Mouse (Mus musculus) forebrain, embryonic 15.5 days (tissue): Measurements from ENCODE around the gene Taf4. TPM values are rescaled to one million over a fixed set of nuclear protein-coding genes. Genes with fewer than 3 reads are reported as not detected.

ENCODE experiments used
- ATAC-seq: fragments of 200-750 bp; cut with Nextera tagmentation; replicated peaks from 2 replicates; pipeline ENCODE4 v1.8.0; 2017; ENCODE audit warnings: mild to moderate bottlenecking, moderate TSS enrichment, moderate library complexity
- H3K27ac ChIP-seq: fragments of 300-500 bp; sonication (generic); replicated peaks from 2 replicates; pipeline ENCODE4 v1.5.1; 2015; ENCODE audit warnings: mild to moderate bottlenecking, inconsistent platforms
- H3K27me3 ChIP-seq: fragments of 300-500 bp; sonication (generic); 2 replicates; pipeline ENCODE4 v1.6.1; 2015; ENCODE audit warnings: inconsistent platforms
- H3K36me3 ChIP-seq: fragments of 300-500 bp; sonication (generic); 2 replicates; pipeline ENCODE4 v1.6.1; 2015; ENCODE audit warnings: mild to moderate bottlenecking, inconsistent platforms
- H3K4me1 ChIP-seq: fragments of 300-500 bp; sonication (generic); 2 replicates; pipeline ENCODE4 v1.6.1; 2015; ENCODE audit warnings: inconsistent platforms
- H3K4me2 ChIP-seq: fragments of 300-500 bp; sonication (generic); replicated peaks from 2 replicates; pipeline ENCODE4 v1.6.1; 2015; ENCODE audit warnings: mild to moderate bottlenecking, inconsistent platforms
- H3K4me3 ChIP-seq: fragments of 300-500 bp; sonication (generic); 2 replicates; pipeline ENCODE4 v1.5.1; 2015; ENCODE audit warnings: mild to moderate bottlenecking, inconsistent platforms
- H3K9ac ChIP-seq: fragments of 300-500 bp; sonication (generic); replicated peaks from 2 replicates; pipeline ENCODE4 v1.6.1; 2015; ENCODE audit warnings: mild to moderate bottlenecking, inconsistent platforms
- H3K9me3 ChIP-seq: fragments of 300-500 bp; sonication (generic); 2 replicates; pipeline ENCODE4 v1.6.1; 2016; ENCODE audit warnings: inconsistent platforms
- WGBS: fragments of 180-500 bp; shearing (Covaris S2); methylation state at CpG from one replicate; pipeline ENCODE4 v1.1.7; 2015; ENCODE audit warnings: mixed read lengths; 5-methylcytosine and 5-hydroxymethylcytosine counted together
- polyA plus RNA-seq: library from polyadenylated mRNA; unstranded; fragments of >200 nt; fragmentation: Nextera tagmentation; extraction: Ambion mirVana; gene quantifications from 2 replicates; pipeline ENCODE4 v1.2.1, GENCODE M21; 2015

The Taf4 gene
- polyA plus RNA-seq: 4.4 and 5.3 TPM in 2 replicates

DNA sequence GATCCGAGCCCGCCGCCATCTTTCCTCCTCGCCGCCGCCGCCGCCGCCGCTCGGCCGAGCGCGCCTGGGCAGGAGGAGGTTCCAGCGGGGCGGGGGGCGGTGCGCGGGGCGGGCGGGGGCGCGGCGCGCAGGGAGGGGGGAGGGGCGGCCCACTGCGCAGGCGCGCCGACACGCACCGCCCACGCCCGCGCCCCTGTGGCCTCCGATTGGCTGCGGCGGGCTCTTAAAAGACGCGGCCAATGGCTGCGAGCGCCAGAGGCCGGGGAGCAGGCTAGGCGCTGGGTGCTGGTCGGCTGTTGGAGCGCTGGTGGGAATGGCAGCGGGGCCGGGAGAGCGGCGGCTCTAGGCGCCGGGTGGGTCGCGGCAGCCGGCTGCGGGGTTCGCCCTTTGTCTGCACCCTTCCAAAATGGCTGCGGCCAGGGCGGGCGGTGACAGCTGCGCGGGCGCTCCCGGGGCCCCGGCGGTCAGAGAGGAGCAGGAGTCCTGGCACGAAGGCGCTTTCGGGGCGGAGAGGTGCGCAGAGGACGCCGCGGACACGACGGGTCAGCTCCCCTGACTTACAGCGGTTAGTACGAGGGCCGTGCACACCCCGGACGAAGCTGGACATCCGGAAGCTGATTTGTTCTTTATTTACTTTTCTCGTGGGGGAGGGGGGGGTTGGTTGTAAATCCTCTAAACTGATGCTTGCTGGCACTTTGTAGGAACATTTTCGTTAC is at the start of gene Taf4:
Gene Taf4, minus strand, starts transcription at position 19 of the 716 bp plus-strand sequence.
- Histone ChIP-seq H3K4me1 (peaks cover 48% of the 10 kb centered on the region), H3K9ac (peak within 1 kb of the TSS; percentile 99), H3K27me3 (no peaks in the 10 kb centered on the region), H3K9me3 (no peaks in the 10 kb centered on the region), H3K36me3 (no peaks in the 10 kb centered on the region), H3K4me2 (peak within 1 kb of the TSS; percentile 99), H3K27ac (peak within 1 kb of the TSS; percentile 96), H3K4me3 (peak within 1 kb of the TSS; percentile 97)
- 0% methylated on average over 49 of the region's 84 CpGs for WGBS
- ATAC-seq: peak; percentile 97

DNA sequence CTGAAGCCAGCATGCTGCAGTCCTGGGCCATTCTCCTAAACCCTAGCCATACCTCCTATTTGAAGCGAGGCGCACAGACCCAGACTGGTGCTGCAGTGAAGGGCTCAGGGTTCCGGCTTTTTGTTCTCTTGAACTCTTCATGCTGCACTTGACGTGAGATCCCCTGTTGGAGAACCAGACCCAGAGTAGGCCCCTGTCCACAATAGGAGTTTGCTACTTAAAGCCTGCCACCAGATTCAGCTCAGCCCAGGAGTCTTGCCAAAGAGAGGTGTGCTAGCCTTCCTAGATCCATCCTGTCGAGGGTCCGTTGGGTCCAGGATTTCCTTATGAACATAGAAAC is 49.4 kb upstream of the Taf4 start:
- H3K9me3 ChIP-seq: no peaks in the 10 kb centered on the region
- H3K9ac ChIP-seq: peak overlapping the region; percentile 98
- peak overlapping the region; percentile 100 for H3K4me3 ChIP-seq
- peak overlapping the region; percentile 95 for H3K27ac ChIP-seq
- peak overlapping the region; percentile 82 for H3K4me2 ChIP-seq
- H3K27me3 ChIP-seq: peaks cover 17% of the 10 kb centered on the region
- no peak for ATAC-seq
- 5% methylated on average over 6 of the region's 6 CpGs for WGBS
- H3K36me3 ChIP-seq: peaks cover 30% of the 10 kb centered on the region
- H3K4me1 ChIP-seq: peaks cover 43% of the 10 kb centered on the region

GRCm38 (mm10) chr2:180025135-180025860 is 48.9 kb upstream of the Taf4 start:
- Histone ChIP-seq H3K9ac (peak overlapping the region; percentile 98), H3K27ac (peak overlapping the region; percentile 95), H3K4me2 (peak overlapping the region; percentile 82), H3K36me3 (peaks cover 24% of the 10 kb centered on the region), H3K4me1 (peaks cover 43% of the 10 kb centered on the region), H3K4me3 (peak overlapping the region; percentile 100), H3K27me3 (peaks cover 17% of the 10 kb centered on the region), H3K9me3 (no peaks in the 10 kb centered on the region)
- no peak; the same call in 1 of the 2 replicates for ATAC-seq
- under 1% methylated on average over 84 of the region's 84 CpGs for WGBS

DNA sequence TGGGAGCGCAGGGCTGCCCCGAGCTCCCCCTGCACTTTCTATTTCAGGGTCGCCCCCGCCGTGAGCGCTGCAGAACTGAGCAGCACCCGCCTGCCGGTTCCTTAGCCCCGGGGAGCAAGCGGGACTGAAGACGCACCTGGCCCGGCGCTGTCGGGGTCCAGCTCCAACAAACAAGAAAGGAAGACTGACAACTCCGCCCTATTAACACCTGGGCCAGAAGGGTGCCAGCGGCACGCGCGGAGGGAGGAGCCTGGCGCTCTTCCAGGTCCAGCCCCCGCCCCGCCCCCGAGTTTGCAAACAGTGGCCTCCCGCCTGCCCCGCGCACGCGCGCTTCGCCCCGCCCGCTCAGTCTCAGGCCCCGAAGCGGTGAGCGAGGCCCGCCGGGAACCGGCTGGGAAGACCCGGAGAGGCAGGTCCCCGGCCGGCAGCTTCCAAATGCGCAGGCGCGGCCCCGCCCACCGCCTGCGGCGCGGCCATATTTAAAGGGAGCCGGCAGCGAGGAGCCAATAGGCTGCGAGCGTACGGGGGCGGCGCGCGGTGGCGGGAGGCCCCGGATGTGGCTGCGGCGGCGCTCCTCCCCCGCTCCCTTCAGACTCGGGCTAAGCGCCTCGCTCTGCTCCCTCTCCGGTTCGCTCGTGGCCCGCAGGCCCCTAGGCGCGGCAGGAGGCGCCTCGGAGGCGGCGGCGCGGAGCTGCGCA is 48.1 kb upstream of the Taf4 start, which contains the start of gene Lsm14b:
Gene Lsm14b, plus strand, starts transcription at position 587 of the 698 bp plus-strand sequence.
- H3K27ac ChIP-seq: peak within 1 kb of the TSS; percentile 95
- no peaks in the 10 kb centered on the region for H3K9me3 ChIP-seq
- peak within 1 kb of the TSS; percentile 100 for H3K4me3 ChIP-seq
- peaks cover 43% of the 10 kb centered on the region for H3K4me1 ChIP-seq
- ATAC-seq: peak; percentile 97
- H3K4me2 ChIP-seq: peak within 1 kb of the TSS; percentile 95
- peaks cover 17% of the 10 kb centered on the region for H3K27me3 ChIP-seq
- peak within 1 kb of the TSS; percentile 98 for H3K9ac ChIP-seq
- H3K36me3 ChIP-seq: peaks cover 17% of the 10 kb centered on the region
- WGBS: under 1% methylated on average over 78 of the region's 80 CpGs

DNA sequence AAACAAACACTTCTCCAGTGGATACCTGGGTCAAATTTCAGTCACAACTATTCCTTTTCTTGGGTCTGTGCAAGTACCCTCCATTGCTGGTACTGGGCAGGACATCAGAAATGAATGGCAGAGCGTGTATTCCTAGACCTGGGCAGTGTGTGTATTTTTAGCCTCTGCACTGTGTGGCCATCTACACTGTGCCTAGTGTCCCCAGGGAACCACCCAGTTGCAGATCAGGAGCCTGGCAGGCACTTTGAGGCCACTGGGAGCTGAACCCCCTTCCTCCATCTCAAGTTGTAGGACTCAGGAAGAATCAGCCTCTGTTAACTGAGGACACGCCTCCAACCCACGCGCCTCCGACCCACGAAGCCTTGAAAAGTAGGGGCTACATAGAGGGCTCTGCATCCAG is 46.3 kb upstream of the Taf4 start:
- Histone ChIP-seq H3K9ac (no peak overlapping the region), H3K4me1 (peaks cover 25% of the 10 kb centered on the region), H3K36me3 (no peaks in the 10 kb centered on the region), H3K9me3 (no peaks in the 10 kb centered on the region), H3K4me3 (no peak overlapping the region), H3K27me3 (peaks cover 17% of the 10 kb centered on the region), H3K27ac (no peak overlapping the region), H3K4me2 (no peak overlapping the region)
- ATAC-seq: no peak
- WGBS: 55% methylated on average over 6 of the region's 6 CpGs

DNA sequence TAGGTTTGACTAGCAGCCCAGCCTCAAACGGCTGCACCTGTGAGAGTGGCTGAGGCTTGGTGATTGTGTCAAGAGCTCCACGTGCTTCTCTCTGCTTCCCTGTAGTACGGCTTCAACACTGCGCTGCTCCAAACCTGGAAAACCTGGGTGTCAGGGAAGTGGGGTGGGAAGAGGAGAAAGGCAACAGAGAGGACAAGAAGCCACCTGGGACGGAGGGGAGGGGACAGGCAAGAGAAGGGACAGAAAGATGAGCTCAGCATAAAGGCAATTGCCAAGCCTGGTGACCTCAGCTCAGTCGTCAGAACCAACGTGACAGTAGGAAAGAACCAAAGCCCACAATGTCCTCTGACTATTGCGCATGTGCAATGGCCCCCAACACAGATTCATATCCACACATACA is 44.5 kb upstream of the Taf4 start:
- WGBS: 79% methylated on average over 8 of the region's 8 CpGs
- ATAC-seq: no peak
- H3K4me2 ChIP-seq: no peak overlapping the region
- H3K36me3 ChIP-seq: no peaks in the 10 kb centered on the region
- H3K27ac ChIP-seq: no peak overlapping the region
- peaks cover 17% of the 10 kb centered on the region for H3K27me3 ChIP-seq
- no peaks in the 10 kb centered on the region for H3K9me3 ChIP-seq
- H3K9ac ChIP-seq: no peak overlapping the region
- H3K4me1 ChIP-seq: peaks cover 7% of the 10 kb centered on the region
- H3K4me3 ChIP-seq: no peak overlapping the region

- no peak for ATAC-seq
- no peak overlapping the region for H3K27ac ChIP-seq
- H3K4me1 ChIP-seq: peaks cover 6% of the 10 kb centered on the region; the same call in 1 of the 2 replicates
- H3K27me3 ChIP-seq: peaks cover 17% of the 10 kb centered on the region
- H3K9ac ChIP-seq: no peak overlapping the region
- H3K4me2 ChIP-seq: no peak overlapping the region
- no peaks in the 10 kb centered on the region for H3K36me3 ChIP-seq
- H3K4me3 ChIP-seq: no peak overlapping the region
- WGBS: 80% methylated on average over 7 of the region's 7 CpGs
- no peaks in the 10 kb centered on the region for H3K9me3 ChIP-seq
Observed at GRCm38 (mm10) chr2:180020091-180020661, 43.7 kb upstream of the Taf4 start.

DNA sequence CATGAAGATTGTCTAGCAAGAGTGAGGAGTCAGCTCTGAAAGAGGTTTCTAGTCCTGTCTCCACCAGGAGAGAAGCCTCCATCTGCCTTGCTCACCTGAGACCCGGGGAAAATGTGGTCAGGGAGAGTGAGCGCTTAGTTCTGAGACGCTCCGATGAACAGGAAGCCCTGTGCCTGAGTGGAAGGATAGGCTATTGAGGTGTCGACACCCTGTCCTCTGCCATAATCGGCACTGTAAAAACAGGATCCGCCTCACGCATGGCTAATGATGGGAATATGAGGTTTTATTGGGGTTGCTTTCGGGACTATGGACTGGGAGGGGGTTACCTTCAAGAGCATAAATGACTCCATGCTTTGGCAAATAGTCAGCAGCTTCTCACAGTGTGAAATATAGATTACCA is 42.1 kb upstream of the Taf4 start:
- WGBS: 83% methylated on average over 9 of the region's 9 CpGs
- H3K4me1 ChIP-seq: no peaks in the 10 kb centered on the region
- no peak overlapping the region for H3K27ac ChIP-seq
- H3K36me3 ChIP-seq: no peaks in the 10 kb centered on the region
- peaks cover 17% of the 10 kb centered on the region for H3K27me3 ChIP-seq
- H3K9me3 ChIP-seq: no peaks in the 10 kb centered on the region
- no peak overlapping the region for H3K4me2 ChIP-seq
- no peak overlapping the region for H3K4me3 ChIP-seq
- no peak overlapping the region for H3K9ac ChIP-seq
- ATAC-seq: no peak

GRCm38 (mm10) chr2:180017632-180018031 is 41.2 kb upstream of the Taf4 start:
- 60% methylated on average over 4 of the region's 4 CpGs for WGBS
- H3K9ac ChIP-seq: no peak overlapping the region
- no peak for ATAC-seq
- no peak overlapping the region for H3K4me3 ChIP-seq
- H3K4me2 ChIP-seq: no peak overlapping the region
- no peak overlapping the region for H3K27ac ChIP-seq
- peaks cover 8% of the 10 kb centered on the region for H3K27me3 ChIP-seq
- no peaks in the 10 kb centered on the region for H3K9me3 ChIP-seq
- H3K36me3 ChIP-seq: no peaks in the 10 kb centered on the region
- no peaks in the 10 kb centered on the region for H3K4me1 ChIP-seq

DNA sequence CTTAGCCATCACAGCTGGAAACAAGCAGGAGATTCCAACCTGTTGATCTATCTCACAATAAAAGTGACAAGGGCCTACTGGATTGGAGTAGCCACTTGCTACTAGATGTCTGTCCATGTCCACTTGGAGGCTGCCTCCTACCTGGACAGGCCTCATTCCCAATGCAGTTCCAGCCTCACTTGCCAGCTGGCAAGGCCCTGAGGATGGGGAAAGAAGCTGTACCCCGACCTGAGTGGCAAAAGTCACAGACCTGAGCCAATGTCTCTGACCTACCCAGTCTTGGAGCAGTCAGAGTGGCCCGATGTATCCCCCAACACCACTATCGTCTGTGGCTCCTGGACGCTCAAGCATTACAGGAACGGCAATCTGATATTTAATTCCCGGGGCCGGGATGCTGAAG is 37.2 kb upstream of the Taf4 start:
- no peak overlapping the region for H3K4me3 ChIP-seq
- no peak overlapping the region for H3K27ac ChIP-seq
- H3K4me2 ChIP-seq: no peak overlapping the region
- no peaks in the 10 kb centered on the region for H3K27me3 ChIP-seq
- H3K4me1 ChIP-seq: no peaks in the 10 kb centered on the region
- no peak for ATAC-seq
- no peaks in the 10 kb centered on the region for H3K9me3 ChIP-seq
- WGBS: 89% methylated on average over 7 of the region's 7 CpGs
- no peak overlapping the region for H3K9ac ChIP-seq
- no peaks in the 10 kb centered on the region for H3K36me3 ChIP-seq

- no peak overlapping the region for H3K27ac ChIP-seq
- 87% methylated on average over 6 of the region's 6 CpGs for WGBS
- no peak for ATAC-seq
- no peak overlapping the region for H3K4me3 ChIP-seq
- H3K36me3 ChIP-seq: no peaks in the 10 kb centered on the region
- H3K9ac ChIP-seq: no peak overlapping the region
- no peaks in the 10 kb centered on the region for H3K9me3 ChIP-seq
- no peaks in the 10 kb centered on the region for H3K4me1 ChIP-seq
- no peak overlapping the region for H3K4me2 ChIP-seq
- H3K27me3 ChIP-seq: no peaks in the 10 kb centered on the region
Observed at GRCm38 (mm10) chr2:180011370-180011769, 34.9 kb upstream of the Taf4 start.

DNA sequence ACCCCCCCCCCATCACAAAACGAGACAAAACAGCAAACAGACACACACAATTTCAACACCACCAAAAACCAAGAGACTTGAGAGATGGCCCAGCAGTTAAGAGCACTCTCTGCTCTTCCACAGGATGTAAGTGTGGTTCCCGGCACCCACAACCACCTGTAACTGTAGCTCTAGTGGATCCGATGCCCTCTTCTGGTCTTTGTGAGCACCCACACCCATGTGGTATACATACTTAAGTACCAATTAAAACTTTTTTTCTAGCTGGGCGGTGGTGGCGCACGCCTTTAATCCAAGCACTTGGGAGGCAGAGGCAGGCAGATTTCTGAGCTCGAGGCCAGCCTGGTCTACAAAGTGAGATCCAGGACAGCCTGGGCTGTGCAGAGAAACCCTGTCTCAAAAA is 34.2 kb upstream of the Taf4 start:
- no peak overlapping the region for H3K27ac ChIP-seq
- no peak overlapping the region for H3K4me2 ChIP-seq
- no peaks in the 10 kb centered on the region for H3K27me3 ChIP-seq
- no peak for ATAC-seq
- no peak overlapping the region for H3K9ac ChIP-seq
- 90% methylated on average over 7 of the region's 7 CpGs for WGBS
- H3K4me3 ChIP-seq: no peak overlapping the region
- H3K36me3 ChIP-seq: no peaks in the 10 kb centered on the region
- no peaks in the 10 kb centered on the region for H3K4me1 ChIP-seq
- H3K9me3 ChIP-seq: no peaks in the 10 kb centered on the region
